Mouse (Mus musculus): ENCODE measurements at regions not wholly inside any gene's neighbourhood (a gene's known extent, or its start where the extent isn't known, plus 50 kb on each side); places are given as distances from the start of the nearest gene placed in this dataset.

DNA sequence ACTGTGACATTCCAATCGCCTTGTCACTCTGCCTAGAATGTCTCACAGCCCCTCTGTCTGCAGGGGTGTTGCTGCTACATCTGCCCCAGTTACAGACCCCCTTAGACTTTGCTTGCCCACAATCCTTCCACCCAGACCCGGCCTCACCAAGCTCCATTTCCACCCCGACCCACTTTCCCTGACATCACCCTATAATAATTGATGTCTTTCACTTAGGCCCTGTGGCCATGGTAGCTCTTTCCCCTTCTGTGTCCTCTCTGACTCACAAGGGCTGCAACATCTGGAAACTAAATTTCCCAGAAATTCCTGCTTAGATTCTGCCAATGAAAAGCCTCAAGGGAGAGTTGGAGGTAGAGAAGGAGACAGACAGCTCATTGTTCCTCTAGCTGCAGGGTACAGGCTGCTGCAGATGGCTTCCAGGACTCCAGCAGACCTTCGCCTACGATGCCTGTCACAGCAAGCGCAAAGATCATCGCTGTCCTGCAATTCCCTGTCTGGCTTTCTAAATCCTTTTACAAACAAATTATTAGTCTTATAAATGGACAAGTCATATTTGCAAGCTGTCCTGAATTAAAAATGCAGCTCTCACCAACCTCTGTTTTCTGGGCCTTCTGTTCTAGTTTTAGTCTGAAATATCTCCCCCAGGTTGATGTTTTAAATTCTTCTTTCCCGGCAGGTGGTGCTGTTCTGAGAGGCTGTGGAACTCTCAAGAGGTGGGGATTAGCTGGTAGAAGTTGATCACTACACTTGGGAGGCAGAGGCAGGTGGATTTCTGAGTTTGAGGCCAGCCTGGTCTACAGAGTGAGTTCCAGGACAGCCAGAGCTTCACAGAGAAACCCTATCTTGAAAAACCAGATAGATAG lies 104.9 kb upstream of the Oxgr1 start:
- DNase-seq (ENCODE audit: low read depth, low spot score): no peak

DNA sequence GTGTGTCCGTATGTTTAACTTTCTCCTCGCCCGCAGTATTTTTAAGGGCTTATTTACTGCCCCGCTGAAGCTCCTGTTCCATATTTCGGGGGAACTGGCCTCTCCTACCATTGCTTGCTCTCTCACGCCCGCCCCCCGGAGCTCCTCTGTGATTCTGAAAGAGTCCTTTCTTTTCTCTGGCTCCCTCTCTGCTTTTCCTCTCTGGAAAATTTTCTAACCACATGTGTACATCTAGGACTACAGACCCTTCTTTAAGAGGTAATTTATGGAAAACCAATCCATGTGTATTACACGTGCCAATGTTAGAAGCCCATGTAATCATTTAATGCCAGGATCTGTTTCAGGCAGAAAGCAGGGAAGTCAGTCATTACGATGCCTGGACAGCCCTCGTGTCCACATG lies 106.6 kb upstream of the Oxgr1 start:
- DNase-seq (ENCODE audit: low read depth, low spot score): no peak

DNA sequence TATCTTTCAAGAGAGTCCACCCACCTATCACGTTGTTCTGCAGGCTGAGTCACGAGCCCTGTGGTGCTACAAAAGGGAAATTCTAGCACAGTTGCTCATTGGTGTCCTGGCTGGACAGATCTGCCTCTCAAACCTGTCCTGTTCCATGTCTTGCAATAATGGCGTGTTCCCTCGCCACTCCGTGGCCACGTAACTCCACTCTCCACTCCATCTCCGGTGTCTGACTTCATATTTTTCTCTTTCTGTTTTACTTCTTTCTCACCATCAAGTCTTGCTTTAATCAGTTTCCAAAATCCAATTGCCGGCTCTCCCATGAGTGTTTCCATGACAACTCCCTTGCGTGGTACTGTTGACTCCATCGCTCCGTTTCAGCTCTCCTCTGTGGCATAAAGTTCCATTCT lies 107.1 kb upstream of the Oxgr1 start:
- DNase-seq (ENCODE audit: low read depth, low spot score): no peak

DNA sequence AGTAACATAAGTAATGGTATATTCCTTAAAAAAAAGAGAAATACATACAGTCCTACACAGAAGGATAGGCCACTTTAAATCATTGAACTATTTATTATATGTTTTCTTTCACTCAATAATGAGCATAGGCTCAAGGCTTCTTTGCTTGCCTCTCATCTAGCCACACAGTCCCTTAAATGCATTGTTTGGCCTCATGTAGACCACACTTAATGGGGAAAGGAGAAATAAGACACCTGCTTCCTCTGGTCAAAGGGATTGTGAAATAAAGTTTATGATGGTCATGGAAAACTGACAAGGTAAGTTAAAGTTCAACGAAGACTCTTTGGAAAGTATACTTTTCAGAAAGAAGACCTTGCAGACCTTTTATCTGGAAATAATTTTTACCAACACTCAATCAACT lies 108.4 kb upstream of the Oxgr1 start:
- no peak for DNase-seq (ENCODE audit: low read depth, low spot score)

DNA sequence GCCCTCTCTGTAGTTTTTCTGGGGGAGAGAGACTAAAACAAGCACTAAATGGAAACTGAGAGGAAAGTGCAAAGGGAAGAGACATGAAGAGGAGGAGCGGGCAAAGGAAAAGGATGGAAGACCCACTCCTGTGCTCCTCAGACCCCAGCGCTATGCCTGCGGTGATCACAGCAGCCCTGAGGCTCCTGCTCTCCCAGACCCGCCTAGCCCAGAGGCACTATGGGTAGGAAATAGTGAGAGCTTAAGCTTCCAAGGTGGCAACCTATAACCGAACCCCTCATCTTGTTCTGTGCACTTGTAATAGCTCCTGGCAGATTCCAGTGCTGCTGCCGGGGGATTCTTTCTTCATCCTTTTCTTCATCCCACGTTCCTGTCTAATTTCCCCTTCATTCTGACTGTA lies 112.2 kb upstream of the Oxgr1 start:
- DNase-seq (ENCODE audit: low read depth, low spot score): no peak

DNA sequence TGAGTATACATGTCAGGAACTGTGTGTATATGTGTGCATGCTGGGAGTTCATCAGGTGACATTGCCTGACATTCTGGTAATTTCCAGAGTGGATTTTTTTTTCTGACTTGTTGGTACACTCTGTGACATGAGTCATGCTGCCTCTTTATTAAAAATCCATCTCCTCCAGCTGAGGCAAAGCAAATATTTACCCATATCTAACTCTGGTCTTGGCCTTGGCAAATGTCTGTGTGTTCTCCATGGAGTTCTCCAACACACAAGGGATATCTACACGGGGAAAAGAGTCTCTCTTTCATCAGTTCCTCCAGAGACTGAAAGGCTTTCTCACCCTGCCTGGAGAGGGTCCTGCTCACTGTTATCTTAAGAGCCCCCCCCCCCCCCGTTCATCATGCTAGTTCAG lies 111.3 kb upstream of the Mbnl2 start:
- DNase-seq (ENCODE audit: low read depth, low spot score): no peak

DNA sequence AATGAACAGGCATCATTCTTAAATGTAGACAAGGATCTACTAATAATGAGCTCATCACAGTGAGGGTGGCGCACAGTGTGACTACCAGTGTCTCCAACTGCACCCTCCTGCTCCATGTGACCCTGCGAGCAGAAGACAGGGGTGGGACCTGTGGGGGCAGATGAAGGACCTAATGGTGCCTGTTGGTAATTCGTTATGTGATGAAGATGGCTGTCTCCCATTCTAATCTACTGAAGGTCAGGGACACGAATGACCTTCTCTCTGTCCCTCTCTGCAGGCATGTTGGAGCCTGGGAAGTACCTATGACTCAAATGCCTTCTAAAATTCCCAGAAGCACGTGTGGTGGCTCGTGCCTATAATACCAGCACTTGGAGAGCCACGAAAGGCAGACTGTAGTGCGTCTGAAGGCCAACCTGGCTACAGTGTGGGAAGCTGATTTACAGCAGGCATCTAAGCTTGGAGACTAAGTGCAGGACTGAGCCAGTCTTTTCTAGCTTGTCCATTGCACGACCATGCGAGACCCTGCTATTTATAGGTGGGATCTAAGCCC lies 109.9 kb upstream of the Mbnl2 start:
- DNase-seq (ENCODE audit: low read depth, low spot score): no peak

DNA sequence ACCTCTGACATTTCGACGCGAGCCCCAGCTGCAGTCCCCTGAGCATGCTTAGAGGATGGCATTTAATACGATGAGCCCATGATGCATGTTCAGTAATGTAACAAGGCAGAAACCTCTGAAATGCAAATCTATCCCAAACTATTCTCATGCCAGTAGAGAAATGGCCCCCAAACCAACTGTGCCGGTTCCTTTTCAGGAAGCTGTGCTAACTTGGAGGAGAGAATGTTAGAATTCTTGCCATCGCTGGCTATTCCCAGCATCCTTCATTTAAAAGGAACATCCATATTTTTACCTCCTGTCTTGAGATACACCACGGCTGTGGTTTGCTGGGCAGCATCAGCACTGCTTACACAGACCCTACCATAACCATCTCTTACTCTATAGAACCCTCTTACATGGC lies 104.7 kb upstream of the Mbnl2 start:
- DNase-seq (ENCODE audit: low read depth, low spot score): no peak

DNA sequence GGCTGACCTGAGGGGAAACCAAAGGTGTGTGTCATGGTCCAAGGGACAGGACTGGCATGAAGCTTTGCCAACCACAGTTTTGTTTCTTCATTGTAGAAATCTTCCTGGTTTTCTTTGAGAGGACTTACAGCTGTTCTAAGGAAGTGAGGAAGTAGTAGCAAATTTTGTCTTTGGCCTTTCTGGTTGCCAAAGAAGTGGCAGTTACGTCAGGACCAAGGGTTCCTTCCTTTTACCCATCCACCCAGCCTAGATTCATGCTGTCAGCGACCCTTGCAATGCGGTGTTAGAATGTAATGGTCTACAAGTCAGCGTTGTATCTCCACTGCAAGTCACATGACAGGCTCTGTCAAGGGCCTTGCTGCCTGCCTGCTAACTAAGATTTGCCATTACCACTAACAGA lies 103.4 kb upstream of the Mbnl2 start:
- no peak for DNase-seq (ENCODE audit: low read depth, low spot score)

DNA sequence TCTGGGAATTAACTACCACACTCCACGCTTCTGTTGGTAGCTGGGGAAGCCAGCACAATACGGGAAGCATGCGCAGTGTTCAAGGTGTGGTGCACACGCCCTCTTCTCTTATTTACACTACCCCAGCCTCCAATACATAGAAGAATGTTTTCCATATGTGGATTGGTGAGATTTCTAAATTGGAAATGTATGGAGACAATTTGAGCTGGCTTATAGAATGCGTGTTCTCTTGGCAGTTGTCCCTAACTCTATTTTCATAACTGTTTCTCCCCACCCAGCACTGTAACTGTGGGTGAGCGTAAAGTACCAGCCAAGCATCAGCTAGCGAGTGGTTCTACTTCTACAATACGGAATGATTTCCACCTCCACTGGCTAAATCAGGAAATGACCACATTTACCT lies 102.6 kb upstream of the Mbnl2 start:
- DNase-seq (ENCODE audit: low read depth, low spot score): no peak

DNA sequence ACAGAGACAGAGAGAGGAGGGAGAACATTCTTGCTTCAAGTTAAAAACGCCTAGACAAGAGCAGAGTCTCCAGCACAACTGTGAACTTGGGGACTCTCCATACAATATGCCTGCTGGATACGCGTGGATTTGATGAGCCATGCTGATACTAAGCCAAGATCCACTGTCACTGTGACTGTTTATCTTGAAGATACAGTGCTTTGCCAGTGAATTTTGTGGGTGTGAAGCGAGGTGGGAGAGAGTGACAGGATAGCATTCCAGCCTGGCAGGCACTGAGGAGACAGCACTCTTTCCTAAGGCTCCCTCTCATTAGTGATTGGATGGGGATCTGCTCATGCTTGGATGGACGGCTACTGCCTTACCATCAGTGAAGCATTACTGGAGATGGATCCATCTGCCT lies 100.9 kb upstream of the Mbnl2 start:
- no peak for DNase-seq (ENCODE audit: low read depth, low spot score)

DNA sequence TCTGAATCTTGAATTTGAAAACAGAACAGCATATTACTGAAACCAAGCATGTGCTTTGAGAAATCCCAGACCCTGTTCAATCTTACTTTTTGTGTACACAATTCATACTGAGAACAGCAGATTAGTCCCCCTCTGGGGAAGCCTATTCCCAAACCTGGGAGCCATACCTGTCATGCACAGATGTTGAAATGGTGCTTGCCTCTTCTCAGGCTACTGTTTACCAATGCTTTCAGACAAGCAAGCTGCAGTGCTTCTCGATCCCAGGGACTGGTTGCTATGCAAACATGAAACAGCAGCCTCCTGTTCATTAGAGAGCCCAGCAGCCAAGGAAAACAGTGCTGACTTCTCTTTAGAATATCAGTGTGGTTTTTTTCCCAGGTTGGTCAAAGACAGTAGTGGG lies 80.3 kb upstream of the Mbnl2 start:
- no peak for DNase-seq (ENCODE audit: low read depth, low spot score)

DNA sequence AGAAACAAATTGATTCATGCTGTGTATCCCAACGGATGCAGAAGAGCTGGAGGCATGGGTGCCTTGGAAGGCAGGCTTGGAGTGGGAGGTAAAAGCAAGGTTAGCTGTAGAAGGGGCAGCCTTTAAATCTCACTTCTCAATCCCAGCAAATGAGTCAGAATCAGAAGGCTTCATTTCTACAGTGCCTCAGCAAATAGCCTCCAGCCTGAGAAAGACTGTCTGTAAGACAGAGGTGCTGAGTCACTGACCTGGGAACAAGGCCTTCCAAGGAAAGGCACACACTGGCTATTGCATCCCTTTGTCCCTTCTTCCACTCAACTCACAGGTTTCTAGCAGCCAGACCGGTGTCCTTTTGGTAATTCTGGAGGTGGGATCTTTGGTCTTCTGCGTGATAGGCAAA lies 63.7 kb upstream of the Mbnl2 start:
- no peak for DNase-seq (ENCODE audit: low read depth, low spot score)

DNA sequence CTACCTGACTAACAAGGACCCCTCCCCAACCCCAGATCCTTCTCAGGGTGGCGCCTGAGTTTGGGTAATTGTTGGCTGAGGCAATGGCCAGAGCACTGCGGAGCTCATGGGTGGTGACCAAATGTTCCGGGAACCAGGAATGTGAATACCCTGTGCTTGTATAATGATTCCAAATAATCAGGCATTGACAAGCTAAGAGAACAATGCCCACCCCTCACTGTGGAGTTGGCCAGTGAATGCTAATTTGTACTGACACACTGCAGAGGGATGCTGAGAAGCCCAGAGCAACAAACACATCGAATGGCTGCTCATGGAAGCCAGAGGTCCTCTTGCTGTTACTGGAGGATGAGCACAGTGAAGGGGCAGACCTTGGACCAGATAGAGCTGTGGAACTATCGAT lies 62.8 kb upstream of the Mbnl2 start:
- DNase-seq (ENCODE audit: low read depth, low spot score): no peak

DNA sequence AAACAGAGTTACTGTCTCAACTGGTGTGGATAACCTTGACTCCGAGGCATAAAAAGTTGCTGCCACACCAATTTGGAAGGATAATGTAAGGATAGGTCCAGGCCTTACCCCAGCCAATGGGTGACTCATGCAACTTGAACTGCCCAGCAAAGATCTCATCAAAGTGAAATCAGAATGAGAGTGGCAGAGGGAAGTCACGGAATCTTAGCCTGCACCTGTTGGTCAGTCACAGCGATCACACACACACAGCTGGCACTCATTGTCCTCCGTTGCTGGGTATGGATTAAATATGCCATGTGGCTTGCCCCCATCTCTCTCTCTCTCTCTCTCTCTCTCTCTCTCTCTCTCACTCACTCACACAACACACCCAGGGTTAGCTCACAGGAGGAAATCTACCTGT lies 56.2 kb upstream of the Mbnl2 start:
- no peak for DNase-seq (ENCODE audit: low read depth, low spot score)

DNA sequence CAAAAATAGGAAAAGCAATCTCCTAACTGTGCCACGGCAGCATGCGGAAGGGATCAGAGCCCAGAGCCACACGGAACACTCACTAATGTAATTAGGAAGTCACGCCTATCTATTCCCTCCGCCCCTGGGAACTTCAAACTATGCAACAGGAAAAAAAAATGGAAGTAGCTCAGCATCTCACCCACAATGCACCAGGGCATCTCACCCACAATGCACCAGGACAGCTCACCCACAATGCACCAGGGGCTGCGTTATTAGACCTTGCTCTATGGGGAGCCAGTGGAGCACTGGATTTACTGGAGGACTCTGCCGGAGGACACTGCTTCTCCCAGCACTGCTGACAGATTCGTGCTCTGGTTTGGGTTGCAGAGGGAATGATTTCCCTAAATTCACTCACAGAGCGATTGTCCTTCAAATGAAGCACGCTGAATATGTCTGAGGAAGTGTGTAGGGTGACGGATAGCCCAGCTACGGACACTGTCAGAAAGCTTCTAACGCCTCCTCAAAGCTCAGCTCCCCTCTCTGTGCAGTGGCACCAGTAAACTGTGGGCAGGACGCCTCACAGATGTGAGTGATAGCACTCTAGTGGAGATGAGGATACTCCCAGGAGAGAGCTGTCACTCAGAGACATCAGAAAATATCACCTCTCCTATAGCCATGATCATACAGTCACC lies 51.8 kb upstream of the Mbnl2 start:
- DNase-seq (ENCODE audit: low read depth, low spot score): no peak

DNA sequence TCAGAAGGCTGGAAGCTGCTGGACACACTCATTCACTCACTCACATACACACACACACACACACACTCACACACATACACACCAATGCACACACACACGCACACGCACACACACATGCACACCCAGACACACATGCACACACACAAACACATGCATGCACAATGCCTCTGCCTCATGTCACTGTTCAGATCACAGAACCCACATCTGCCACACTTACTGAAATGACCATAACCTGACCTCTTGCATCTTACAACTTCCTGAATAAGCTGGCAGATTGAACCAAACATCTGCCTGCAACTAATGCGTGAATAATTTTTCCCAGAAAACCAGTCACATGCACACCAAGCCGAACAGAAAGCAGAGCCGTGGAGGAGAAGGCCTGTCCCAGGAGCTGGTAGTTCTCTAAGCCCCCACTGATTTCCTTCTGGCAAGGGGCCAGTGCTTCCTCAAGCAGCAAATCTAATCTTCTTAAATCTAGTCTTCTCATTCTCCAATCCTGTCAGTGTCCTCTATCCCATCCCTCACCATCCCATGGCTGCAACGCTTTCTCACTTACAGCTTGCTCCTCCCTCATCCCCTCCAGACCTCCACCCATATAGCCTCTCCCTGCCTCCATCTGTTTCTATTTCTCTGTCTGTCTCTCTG lies 51.1 kb upstream of the Mbnl2 start:
- DNase-seq (ENCODE audit: low read depth, low spot score): no peak

DNA sequence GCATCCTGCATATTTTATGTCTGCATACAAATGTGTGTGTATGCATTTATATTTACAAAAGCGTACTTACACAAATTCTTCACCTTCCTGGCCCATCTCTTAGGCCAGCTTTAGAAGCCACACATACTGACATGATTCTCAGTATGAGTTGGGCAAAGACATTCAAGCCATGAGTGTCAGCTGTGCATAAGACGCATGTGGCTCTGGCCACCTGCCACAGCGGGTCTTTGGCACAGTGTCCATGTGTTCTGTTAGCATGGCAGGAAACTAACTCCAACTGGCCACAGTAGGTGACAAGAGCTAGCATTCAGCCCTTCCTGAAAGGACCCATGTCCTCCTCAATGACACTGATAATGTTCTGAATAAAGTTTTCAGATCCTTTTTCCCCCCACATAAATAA lies 49.8 kb upstream of the Mbnl2 start:
- DNase-seq (ENCODE audit: low read depth, low spot score): no peak

All from CD4-positive helper T cell, adult 2 months (primary cell).